Mouse (Mus musculus) G1E-ER4 (cell line): ENCODE data around the gene Rps9. TPM values are rescaled to one million over a fixed set of nuclear protein-coding genes. Genes with fewer than 3 reads are reported as not detected.
A peak's percentile ranks its signal among the peaks of the same experiment; 100 is the strongest.

Experiments
- GATA1 ChIP-seq: IDR thresholded peaks from one replicate; pipeline ENCODE4 v1.8.0; 2012; ENCODE audit warnings: low read length, inconsistent platforms
- polyA plus RNA-seq: library from polyadenylated mRNA; stranded (reverse); fragments of >175 nt; gene quantifications from 2 replicates; pipeline ENCODE4 v1.2.3, GENCODE M21; 2012

Gene Rps9
- polyA plus RNA-seq, 1 experiment, result 450 TPM

DNA sequence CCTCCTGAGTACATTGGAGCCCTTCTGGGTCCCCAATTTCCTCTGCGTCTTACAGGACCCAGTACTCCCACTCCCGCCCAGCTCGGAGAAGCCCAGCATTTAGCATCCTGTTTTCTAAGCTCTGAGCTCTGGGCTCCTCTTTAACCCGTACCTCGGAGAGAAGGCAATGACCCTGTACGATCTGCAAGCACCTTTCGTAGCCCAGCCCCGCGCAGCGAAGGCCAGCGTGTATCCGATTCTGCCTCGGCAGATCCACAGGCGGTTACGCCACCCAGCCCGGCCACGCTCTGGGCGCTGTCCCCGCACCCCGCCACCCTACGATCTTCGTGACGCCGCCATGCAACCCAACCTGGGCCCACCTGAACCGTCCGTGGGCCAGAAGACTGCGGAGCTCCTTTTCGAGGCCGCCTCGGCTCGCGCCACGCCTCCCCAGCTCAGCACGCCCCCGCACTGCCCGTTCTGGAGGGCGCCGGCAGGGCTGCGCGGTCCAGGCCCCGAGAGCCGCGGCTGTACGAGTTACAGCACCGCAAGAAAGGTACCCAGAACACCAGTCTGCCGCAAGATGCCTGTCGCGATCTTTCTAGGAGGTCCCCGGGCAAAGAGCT is 11.3 kb upstream of the Rps9 start, which contains the start of gene Tsen34:
Gene Tsen34 (plus strand): TSS at position 482 of the 605 bp plus-strand sequence.
- no peak for TF ChIP-seq GATA1

DNA sequence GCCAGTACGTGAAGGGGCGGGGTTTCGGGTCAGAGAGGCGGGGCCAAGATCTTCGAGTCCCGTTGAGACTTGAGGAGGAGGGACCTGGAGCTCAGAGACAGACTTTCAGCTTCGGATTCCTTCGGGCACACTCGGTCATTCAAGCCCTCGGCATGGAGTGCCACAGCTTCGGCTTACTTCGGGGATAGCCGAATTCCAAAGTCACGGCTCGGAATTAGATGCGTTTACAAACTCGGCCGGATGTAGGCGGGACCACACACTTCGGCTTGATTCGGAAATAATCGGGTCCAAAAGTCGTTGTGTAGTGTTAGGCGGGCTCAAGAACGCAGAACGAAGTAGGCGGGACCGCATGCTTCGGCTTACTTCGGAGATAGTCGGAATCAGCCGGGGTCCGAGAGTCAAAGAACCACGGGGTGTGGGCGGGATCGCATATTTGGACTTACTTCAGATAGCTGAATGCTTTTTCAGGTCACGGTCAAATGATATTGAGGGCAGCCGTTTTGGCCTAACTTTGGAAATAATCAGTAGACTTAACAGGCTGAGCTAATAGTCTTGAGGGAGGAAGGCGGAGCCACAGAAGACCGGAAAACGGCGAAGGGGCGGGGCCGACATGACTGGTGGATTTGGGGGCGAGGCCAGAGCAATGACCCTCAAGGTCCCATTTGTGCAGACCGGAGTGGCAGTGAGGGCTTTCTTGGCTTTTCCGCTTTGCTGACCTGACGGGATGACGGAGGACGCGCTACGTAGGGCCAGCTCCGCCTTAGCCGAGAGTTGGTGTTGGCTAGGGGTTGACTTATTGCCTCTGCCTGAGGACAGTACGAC is 10.6 kb upstream of the Rps9 start, which contains the start of gene Mboat7:
Gene Mboat7 (minus strand): TSS at position 537 of the 822 bp plus-strand sequence.
- no peak for TF ChIP-seq GATA1

DNA sequence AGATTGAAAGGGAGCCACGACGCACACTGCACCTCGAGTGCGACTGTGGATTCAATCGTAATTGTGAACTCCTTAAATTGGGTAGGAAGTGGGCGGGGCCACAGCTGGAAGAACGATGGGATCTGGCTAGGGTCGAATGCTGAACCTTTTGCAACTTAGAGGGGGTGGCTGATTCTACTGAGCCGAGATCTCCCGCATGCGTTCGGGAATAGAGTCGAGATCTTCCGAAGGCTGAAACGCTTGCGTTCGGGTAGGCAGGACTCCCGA is 10.1 kb upstream of the Rps9 start:
- no peak for TF ChIP-seq GATA1

DNA sequence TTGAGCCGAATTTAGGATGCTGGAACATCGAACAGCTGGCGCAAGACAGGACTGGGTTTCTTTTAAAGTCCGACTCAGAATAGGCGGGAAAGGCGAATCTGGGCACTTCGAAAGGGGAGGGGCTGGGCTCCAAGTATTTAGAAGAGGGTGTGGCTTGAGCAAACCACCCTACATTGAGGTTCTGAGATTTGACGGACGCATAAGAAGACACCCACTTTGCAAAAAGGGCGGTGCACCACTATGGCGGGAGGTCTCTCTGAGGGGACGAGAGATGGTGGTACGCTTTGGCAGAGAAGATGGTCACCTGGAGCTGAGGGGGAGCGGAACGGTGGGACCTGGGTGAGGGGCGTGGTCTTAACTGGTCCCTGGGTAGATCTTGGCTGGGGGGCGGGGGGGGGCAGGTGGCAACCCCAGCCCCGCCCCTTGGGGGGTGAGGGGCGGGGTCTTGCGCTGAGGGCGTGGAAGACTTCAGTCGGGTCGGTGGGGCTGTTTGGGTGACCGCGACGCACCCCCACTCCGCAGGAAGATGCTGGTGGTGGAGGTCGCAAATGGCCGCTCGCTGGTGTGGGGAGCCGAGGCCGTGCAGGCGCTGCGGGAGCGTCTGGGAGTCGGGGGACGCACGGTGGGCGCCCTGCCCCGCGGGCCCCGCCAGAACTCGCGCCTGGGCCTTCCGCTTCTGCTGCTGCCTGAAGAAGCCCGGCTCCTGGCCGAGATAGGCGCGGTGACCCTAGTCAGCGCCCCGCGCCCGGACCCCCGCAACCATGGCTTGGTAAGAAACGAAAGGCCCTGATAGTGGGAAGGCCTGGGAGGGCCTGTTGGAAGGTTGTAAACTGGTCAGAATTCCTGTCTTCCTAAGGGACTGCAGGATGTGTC is 9.5 kb upstream of the Rps9 start:
- TF ChIP-seq GATA1, result no peak

DNA sequence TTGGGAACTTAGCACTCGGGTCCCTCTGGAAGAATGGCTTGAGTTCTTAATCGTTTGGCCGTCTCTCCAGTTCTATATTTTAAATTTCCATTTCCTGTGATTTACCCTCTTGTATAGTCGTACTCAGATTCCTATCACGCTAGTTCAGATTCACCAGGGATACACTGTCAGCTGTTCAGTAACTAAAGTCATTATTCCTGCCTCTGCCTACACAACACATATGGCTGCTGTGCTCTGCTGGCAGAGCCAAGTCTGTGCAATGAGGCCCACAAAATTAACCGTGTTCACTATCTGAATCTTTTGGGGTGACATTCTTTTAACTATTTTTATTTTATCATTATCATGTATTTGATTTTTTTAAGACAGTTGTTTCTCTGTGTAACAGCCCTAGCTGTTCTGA is 5.3 kb upstream of the Rps9 start:
- no peak for TF ChIP-seq GATA1

DNA sequence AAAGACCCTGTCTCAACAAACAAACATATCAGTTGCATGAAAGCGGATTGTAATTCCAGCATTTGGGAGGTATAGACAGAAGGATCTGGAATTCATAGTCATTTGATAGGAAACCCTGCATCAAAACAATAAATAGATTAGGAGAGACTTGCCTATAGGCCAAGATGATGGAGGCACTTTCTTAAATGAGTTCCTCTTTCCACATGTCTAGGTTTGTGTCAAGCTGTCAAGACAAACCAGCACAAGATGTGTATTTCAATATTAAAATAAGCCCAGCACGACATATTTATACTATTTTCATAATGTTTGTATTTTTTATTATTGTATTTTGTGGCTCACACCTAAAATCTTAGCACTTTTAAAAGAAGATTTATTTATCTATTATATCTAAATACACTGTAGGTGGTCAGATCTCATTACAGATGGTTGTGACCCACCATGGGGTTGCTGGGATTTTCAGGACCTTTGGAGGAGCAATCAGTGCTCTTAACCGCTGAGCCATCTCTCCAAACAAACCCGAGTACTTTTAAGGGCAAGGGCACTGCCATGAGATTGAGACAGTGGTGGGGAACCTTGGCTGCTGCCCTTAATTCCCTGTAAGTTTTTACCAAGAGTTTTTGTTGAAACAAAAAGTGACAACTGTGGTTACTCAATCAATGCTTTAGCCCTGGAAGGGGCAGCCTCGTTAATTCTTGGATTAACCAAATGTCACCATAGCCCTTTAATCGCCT is 480 bp upstream of the Rps9 start:
- no peak for TF ChIP-seq GATA1

DNA sequence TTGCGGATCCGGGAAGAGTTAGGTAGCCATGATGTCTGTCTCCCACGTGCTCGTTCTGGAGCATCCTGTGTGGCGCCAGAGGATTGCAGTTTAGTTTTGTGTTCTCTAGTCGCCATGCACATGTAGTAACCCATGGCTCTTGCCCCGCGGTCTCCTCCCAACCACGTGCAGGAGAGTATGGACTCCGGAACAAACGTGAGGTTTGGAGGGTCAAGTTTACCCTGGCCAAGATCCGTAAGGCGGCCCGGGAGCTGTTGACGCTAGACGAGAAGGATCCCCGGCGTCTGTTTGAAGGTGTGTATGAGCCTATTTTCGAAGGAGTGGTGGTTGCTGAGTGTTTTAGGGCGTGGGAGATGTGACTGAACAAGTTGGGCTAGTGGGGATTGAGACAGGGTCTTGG is 682 bp downstream of the Rps9 start:
- no peak for TF ChIP-seq GATA1

DNA sequence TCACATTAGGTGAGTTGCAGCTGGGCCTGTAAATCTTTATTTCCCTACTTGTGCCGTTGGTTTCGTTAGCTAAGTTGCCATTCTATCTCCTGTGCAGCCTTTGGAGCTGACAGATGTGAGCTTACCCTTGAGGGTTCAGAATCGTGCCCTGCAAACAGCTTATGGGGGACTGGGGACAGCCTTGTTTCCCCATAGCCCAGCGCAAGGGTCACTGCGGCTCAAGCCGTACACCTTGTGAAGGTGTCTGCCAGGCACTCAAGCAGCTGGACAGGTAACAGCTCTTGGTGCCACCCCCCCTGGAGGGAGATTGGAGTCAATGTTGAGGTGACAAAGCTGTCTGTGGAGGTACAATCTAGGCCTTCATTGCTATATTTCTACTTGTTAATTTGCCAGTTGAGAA is 2.1 kb downstream of the Rps9 start:
- no peak for TF ChIP-seq GATA1

DNA sequence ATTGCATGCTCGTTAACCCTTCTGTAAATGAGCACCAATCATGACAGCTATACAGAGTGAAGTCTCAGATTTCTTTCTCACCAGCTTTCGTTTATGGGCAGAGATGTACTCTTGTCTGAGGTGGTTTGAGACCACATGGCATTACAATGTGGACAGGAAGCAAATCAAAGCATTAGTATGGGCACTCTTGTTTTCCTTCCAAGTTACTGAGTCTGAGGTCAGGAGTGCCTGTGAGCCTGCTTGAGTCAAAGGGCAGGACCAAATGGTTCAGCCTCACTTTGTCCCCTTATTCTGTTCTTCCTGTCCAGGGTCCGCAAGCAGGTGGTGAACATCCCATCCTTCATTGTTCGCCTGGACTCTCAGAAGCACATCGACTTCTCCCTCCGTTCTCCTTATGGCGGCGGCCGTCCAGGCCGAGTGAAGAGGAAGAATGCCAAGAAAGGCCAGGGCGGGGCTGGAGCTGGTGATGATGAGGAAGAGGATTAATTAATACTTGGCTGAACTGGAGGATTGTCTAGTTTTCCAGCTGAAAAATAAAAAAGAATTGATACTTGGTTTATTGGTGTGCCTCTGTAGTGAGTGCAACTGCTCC is 2.6 kb downstream of the Rps9 start:
- no peak for TF ChIP-seq GATA1

DNA sequence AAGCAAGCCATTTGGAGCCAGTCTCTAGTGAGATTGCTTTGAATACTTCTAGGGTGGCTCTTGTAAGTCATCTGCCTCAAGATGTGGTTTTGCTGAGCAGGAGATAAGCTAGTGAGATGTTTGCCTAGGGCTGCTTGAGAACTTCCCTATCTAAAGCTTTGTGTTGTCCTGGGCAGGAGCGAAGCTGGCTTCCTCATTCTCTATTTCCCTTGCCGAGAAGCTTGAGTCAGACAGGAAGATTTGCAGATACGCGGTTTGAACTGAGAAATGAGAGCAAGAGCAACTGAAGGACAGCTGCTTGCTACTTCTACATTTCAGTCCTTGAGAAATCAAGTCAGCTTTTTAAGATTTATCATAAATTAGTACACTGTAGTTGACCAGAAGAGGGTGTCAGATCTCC is 3.2 kb downstream of the Rps9 start:
- TF ChIP-seq GATA1, result peak; percentile 98

DNA sequence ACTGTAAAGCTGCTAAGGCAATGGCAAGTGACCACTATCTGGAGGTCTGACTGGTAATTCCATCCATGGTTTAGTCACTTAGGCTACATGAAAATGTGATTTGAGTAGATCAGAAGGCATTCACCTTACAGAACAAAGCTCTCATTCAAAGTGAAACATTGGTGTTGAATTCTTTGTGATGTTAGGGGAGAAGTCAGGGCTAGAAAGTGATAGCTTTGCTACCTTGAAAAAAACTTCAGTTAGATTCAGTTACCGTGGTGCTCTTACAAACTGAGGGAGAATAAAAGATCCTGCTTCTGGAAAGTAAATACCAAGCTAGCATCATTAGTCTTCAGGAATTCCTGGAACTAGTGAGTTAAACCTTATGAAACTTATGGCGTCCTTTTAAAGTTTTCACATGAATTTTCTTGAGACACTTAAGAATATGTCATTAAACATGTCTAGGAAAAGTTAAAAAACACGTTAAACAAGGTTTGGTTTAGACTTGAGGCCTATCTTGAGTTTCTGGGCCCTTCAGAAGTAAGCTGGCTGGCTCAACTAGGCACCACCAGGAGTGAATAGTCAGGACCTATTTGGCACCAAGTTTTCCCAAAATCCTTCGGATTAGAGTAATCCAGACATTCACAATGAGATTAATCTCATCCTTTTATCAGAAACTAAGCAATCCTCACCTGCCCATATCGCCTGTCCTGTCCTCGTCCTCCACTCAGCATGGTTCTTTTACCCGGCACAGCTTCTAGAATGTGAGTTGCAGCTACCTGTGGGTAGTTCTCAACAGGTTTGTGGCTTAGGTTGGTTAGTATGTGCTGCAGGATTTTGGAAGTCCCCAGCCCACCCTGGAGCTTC is 4.0 kb downstream of the Rps9 start:
- TF ChIP-seq GATA1, result no peak

DNA sequence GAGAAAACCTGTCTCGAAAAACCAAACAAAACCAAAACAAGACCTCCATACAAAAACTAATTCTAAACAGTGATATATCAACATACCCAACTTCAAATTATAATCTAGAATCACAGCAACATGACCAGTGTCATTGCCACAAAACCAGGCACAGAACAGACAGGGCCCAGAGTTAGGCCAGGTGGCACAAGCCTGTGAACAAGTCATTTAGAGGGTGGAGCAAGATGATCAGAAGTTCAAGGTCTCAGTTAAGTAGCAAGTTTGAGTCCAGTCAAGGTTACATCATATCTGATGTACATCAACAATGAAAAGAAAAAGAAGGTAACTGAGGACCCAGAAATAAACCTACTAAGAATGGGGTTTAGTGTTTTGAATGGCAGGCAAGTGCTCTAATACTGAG is 5.2 kb downstream of the Rps9 start:
- TF ChIP-seq GATA1, result no peak

DNA sequence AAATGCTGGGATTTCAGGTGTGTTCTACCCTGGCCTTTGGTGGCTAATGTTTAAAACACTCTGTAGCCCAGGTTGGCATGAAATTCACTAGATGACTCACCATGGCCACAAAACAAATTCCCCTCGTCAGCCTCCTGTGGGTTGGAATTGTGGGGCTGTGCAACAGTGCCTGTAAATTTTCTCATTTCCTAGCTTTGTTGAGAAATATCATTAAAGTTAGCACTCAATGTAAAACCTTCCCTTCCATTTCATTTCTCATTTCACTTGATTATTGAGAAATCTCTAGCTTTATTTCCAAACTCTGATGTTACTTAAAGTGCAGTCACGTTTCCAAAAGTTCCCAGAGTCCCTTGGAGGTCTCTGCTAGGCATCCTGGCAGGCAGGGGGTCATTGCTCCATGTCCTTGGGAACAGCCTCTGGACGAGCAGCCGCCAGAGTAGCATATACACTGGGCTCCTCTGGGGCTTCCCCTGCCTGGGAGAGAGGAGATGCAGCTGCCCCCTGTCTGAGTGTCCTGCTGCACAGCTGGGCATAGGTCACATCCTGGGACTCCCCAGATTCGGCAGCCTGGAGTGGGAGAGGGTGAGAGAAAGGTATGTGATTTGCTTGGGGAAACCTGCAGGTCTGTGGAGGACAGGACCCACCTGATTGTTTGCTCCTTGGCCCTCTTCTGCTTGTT is 8.6 kb downstream of the Rps9 start:
- no peak for TF ChIP-seq GATA1

DNA sequence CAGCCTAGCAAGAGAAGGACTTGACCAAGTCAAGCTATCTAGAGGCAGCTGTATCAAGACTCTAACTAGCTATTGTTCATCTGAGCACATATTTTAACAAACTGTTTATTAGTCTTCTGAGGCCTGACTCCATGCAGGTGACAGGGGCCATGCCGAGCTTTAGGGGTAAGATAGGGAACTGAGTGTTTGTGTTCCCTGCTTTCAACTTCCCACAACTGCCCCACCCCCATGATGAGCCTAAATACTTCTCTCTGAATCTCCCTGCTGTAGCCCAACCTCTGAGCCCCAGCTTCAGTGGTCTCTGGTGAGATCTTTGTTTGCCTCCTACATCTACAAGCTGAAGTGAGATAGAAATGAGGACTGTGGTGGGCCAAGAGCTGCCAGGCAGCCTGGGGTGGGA is 11.5 kb downstream of the Rps9 start:
- no peak for TF ChIP-seq GATA1
